In genomic region chr2:27390775-27391174, GRCm38 (mm10) we compare ENCODE assay signal across 11 mouse cellular contexts. TPM values are rescaled to one million over a fixed set of nuclear protein-coding genes. Genes with fewer than 3 reads are reported as not detected.
DNase-seq lines count a peak whose midpoint lies in the region; ATAC-seq lines count a peak whose summit lies in the region.
"Had no signal": no experiment of that assay in that cellular context is flagged by ENCODE, and none has a peak within 500 bp of the region (broad histone marks: within the 10 kb centered on the region; RNA-seq: fewer than 3 reads in every experiment).

No protein-coding gene starts in this region.

- peak overlapping the region; percentile 54; the same call in 1 of the 2 replicates for H3K9ac ChIP-seq in heart, embryonic 13.5 days
- peak overlapping the region; percentile 11; the same call in 1 of the 2 replicates for H3K9ac ChIP-seq in neural tube, embryonic 11.5 days (ENCODE audit: low read length)

- intact Hi-C loops in left cerebral cortex, postnatal 25 days (cut with DNase I): no loop called here

- peak overlapping the region; percentile 50 for H3K27ac ChIP-seq in heart, embryonic 13.5 days (replicated peaks)
- no peak overlapping the region for H3K27ac ChIP-seq in neural tube, embryonic 11.5 days (ENCODE audit: low read depth, low read length)

- 26% methylated on average over 4 of the region's 4 CpGs for WGBS in heart, embryonic 13.5 days
- 51% methylated on average over 4 of the region's 4 CpGs for WGBS in neural tube, embryonic 11.5 days

- H3K4me3 ChIP-seq in heart, embryonic 13.5 days: no peak overlapping the region
- H3K4me3 ChIP-seq in neural tube, embryonic 11.5 days (ENCODE audit: low read depth, low read length): no peak overlapping the region
- H3K4me3 ChIP-seq: myocyte had no signal

- H3K27me3 ChIP-seq in heart, embryonic 13.5 days (replicated peaks): peaks cover 31% of the 10 kb centered on the region; the same call in 1 of the 2 replicates
- H3K27me3 ChIP-seq in neural tube, embryonic 11.5 days (ENCODE audit: control insufficient read depth, insufficient read depth, low read length): no peaks in the 10 kb centered on the region
- H3K27me3 ChIP-seq: CH12.LX had no signal

- peak overlapping the region; percentile 5; the same call in 1 of the 2 replicates for H3K4me2 ChIP-seq in heart, embryonic 13.5 days
- H3K4me2 ChIP-seq in neural tube, embryonic 11.5 days (ENCODE audit: low read depth): no peak overlapping the region

- ATAC-seq in heart, embryonic 13.5 days (ENCODE audit: extremely low read depth, insufficient number of reproducible peaks, low FRiP score, low TSS enrichment): no peak
- ATAC-seq in neural tube, embryonic 11.5 days (ENCODE audit: insufficient read depth, low FRiP score, low TSS enrichment): no peak

- H3K9me3 ChIP-seq in heart, embryonic 13.5 days: peaks cover 4% of the 10 kb centered on the region; the same call in 1 of the 2 replicates
- H3K9me3 ChIP-seq in neural tube, embryonic 11.5 days (ENCODE audit: control insufficient read depth, low read length): no peaks in the 10 kb centered on the region

- H3K36me3 ChIP-seq in heart, embryonic 13.5 days: peaks cover 5% of the 10 kb centered on the region; the same call in 1 of the 2 replicates
- H3K36me3 ChIP-seq in neural tube, embryonic 11.5 days (ENCODE audit: control insufficient read depth, insufficient read depth, low read length): peaks cover 3% of the 10 kb centered on the region

- no peak for DNase-seq in heart, adult 18-20 months
- no peak for DNase-seq in neural tube, embryonic 11.5 days (ENCODE audit: low spot score)
- DNase-seq in neural tube, embryonic 10.5 days (ENCODE audit: extremely low spot score, low spot score): no peak
- peak; percentile 61 for DNase-seq in heart, postnatal 4 days
- no peak for DNase-seq in right cerebral cortex, adult 2 months (ENCODE audit: low spot score in 2 of 2)
- no peak for DNase-seq in left cerebral cortex, postnatal 25 days (ENCODE audit: low spot score in 2 of 2)
- DNase-seq: cerebellum, adult 2 months; lung, postnatal 14 days had no signal

- H3K4me1 ChIP-seq in heart, embryonic 13.5 days: peaks cover 58% of the 10 kb centered on the region
- peaks cover 41% of the 10 kb centered on the region for H3K4me1 ChIP-seq in neural tube, embryonic 11.5 days (ENCODE audit: control insufficient read depth, insufficient read depth, low read length)

RNA-seq across cellular contexts. Expression of gene Vav2, which starts 36.1 kb away (rescaled TPM):
- 2.6 and 2.7 TPM in 2 replicates for polyA plus RNA-seq in heart, embryonic 13.5 days (2015; fragmentation: Nextera tagmentation; extraction: Ambion mirVana)
- 10 to 100 TPM; 10.2 to 13.1 TPM for total RNA-seq in heart, adult 18-20 months (2021)
- 15.0 and 17.3 TPM in 2 replicates for polyA plus RNA-seq in neural tube, embryonic 11.5 days (2014; fragmentation: Nextera tagmentation; extraction: Ambion mirVana)
- total RNA-seq in heart, postnatal 4 days (2021): 10 to 100 TPM; 13.3 to 14.8 TPM
- total RNA-seq in left cerebral cortex, postnatal 25 days (2021): 10 to 100 TPM; 11.0 to 11.8 TPM

RNA-seq across cellular contexts. Expression of gene Brd3os, which starts 51.3 kb away (rescaled TPM):
- polyA plus RNA-seq in heart, embryonic 13.5 days (2015; fragmentation: Nextera tagmentation; extraction: Ambion mirVana): 3.7 and 3.8 TPM in 2 replicates
- total RNA-seq in heart, adult 18-20 months (2021): 1 to 10 TPM; 1.4 to 1.8 TPM
- 15.8 and 16.2 TPM in 2 replicates for polyA plus RNA-seq in neural tube, embryonic 11.5 days (2014; fragmentation: Nextera tagmentation; extraction: Ambion mirVana)
- total RNA-seq in heart, postnatal 4 days (2021): 1 to 10 TPM in 1 of 2 experiments, under 1 TPM in 1; 0.90 to 1.1 TPM
- 10 to 100 TPM; 29.6 to 33.2 TPM for total RNA-seq in left cerebral cortex, postnatal 25 days (2021)

Comparison
In these comparisons a context has a peak if more than half of its experiments do, and no peak if none do; other contexts are left out.
1. RNA of gene Brd3os, which starts 51.3 kb away (total RNA-seq): 29.6 to 33.2 TPM in left cerebral cortex, postnatal 25 days; 1.4 to 1.8 TPM in heart, adult 18-20 months and 0.90 to 1.1 TPM in heart, postnatal 4 days; every median in the first group is over 10 times any median in the second.